Mouse (Mus musculus): ENCODE measurements around the gene Arhgap15. TPM values are rescaled to one million over a fixed set of nuclear protein-coding genes. Genes with fewer than 3 reads are reported as not detected.

Arhgap15 gene
- polyA plus RNA-seq, 1 experiment from 2014 or later: 1.1 TPM

- H3K4me2 ChIP-seq (replicated peaks): no peak overlapping the region
- WGBS: 62% methylated on average over 8 of the region's 8 CpGs
- no peak overlapping the region; the same call in 1 of the 2 replicates for H3K27ac ChIP-seq
- peaks cover 17% of the 10 kb centered on the region for H3K4me1 ChIP-seq
- no peaks in the 10 kb centered on the region for H3K27me3 ChIP-seq
- no peak overlapping the region for H3K9ac ChIP-seq
- no peak for ATAC-seq (ENCODE audit: low FRiP score, low read depth)
- no peaks in the 10 kb centered on the region for H3K9me3 ChIP-seq
- no peak overlapping the region for H3K4me3 ChIP-seq
- no peaks in the 10 kb centered on the region for H3K36me3 ChIP-seq
Observed at GRCm38 (mm10) chr2:44105198-44105555, 356.6 kb downstream of the Arhgap15 start.

- H3K4me1 ChIP-seq: peaks cover 17% of the 10 kb centered on the region
- no peaks in the 10 kb centered on the region for H3K9me3 ChIP-seq
- ATAC-seq (ENCODE audit: low FRiP score, low read depth): no peak
- no peak overlapping the region for H3K4me2 ChIP-seq (replicated peaks)
- no peak overlapping the region for H3K9ac ChIP-seq
- H3K27me3 ChIP-seq: no peaks in the 10 kb centered on the region
- no peak overlapping the region for H3K27ac ChIP-seq
- H3K4me3 ChIP-seq: no peak overlapping the region
- WGBS: 82% methylated on average over 8 of the region's 8 CpGs
- H3K36me3 ChIP-seq: no peaks in the 10 kb centered on the region
Observed at GRCm38 (mm10) chr2:44106359-44106758, 357.7 kb downstream of the Arhgap15 start.

DNA sequence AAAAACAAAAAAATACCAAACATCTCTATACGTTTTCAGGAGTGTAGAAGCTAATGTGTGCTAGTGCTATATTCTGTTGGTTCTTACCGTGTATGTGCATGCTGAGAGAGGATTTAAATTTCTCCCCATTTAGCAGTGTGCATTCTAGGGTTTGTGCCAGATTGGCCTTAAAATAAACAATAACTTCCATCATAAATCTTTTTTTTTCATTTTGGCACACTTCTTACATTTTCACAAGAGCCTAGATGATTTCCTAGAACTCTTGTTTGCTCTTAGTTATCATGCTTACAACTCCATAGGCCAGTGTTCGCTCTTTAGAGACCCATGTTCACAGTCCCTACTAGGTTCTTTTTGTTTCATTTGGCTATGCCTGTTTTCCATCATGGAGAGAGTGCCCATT, 362.7 kb downstream of the Arhgap15 start:
- Histone ChIP-seq H3K36me3 (no peaks in the 10 kb centered on the region), H3K9ac (no peak overlapping the region), H3K4me3 (no peak overlapping the region), H3K27ac (no peak overlapping the region), H3K4me1 (peaks cover 13% of the 10 kb centered on the region), H3K9me3 (no peaks in the 10 kb centered on the region), H3K27me3 (no peaks in the 10 kb centered on the region), H3K4me2 (replicated peaks) (no peak overlapping the region)
- 86% methylated on average over 3 of the region's 3 CpGs for WGBS
- ATAC-seq (ENCODE audit: low FRiP score, low read depth): no peak

DNA sequence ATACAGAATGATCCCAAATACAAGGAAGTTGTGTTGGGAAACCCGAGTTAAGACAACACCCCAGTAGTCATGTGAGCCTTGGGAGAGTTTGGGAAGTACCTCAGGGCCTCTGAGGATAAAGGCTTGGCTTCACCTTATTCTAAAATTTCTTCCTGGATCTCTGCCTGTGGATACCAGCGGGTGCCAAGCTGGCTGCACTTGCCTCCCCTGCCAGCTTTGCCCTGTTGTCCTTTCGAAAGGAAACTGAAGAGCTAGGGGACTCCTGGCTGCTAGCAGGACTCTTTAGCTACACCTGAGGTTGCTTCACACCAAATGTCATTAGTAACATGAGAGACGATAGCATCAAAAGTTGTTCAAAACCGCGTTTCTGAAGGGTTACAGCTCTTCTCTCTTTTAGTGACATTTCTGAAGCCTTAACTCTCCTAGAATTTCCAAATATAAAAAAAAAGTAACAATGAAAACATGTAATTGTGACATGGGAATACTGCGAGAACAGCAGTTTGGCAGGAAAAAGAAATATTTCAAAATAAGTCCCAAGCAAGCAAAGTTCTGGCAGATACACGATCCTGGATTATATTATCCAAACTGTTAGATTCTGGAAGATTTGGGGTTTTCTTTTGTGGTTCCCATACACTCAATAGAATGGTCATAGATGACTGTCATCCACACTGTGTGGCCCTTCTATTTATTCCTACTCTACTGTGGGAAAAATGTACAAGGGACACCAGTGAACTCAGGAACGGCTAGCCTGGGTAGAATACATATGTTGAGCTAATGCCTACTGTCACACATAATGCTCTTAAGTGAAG, 364.6 kb downstream of the Arhgap15 start:
- Histone ChIP-seq H3K27ac (no peak overlapping the region), H3K36me3 (no peaks in the 10 kb centered on the region), H3K27me3 (no peaks in the 10 kb centered on the region), H3K4me1 (peaks cover 13% of the 10 kb centered on the region), H3K9me3 (no peaks in the 10 kb centered on the region), H3K9ac (no peak overlapping the region), H3K4me2 (replicated peaks) (no peak overlapping the region), H3K4me3 (no peak overlapping the region)
- WGBS: 70% methylated on average over 9 of the region's 9 CpGs
- no peak for ATAC-seq (ENCODE audit: low FRiP score, low read depth)

GRCm38 (mm10) chr2:44114296-44114695, 365.7 kb downstream of the Arhgap15 start:
- ATAC-seq (ENCODE audit: low FRiP score, low read depth): peak; percentile 73
- H3K36me3 ChIP-seq: no peaks in the 10 kb centered on the region
- 32% methylated on average over 2 of the region's 2 CpGs for WGBS

GRCm38 (mm10) chr2:44121162-44121561, 372.5 kb downstream of the Arhgap15 start:
- Histone ChIP-seq H3K36me3 (no peaks in the 10 kb centered on the region), H3K9ac (no peak overlapping the region), H3K4me2 (replicated peaks) (no peak overlapping the region), H3K27ac (no peak overlapping the region), H3K9me3 (no peaks in the 10 kb centered on the region), H3K27me3 (no peaks in the 10 kb centered on the region), H3K4me1 (peaks cover 8% of the 10 kb centered on the region; the same call in 1 of the 2 replicates), H3K4me3 (no peak overlapping the region)
- ATAC-seq (ENCODE audit: low FRiP score, low read depth): no peak
- 79% methylated on average over 5 of the region's 5 CpGs for WGBS

More at GRCm38 (mm10) chr2:44114296-44114695, 365.7 kb downstream of the Arhgap15 start:
- no peak overlapping the region for H3K4me2 ChIP-seq (replicated peaks)
- H3K27ac ChIP-seq: no peak overlapping the region
- peaks cover 13% of the 10 kb centered on the region for H3K4me1 ChIP-seq
- H3K9ac ChIP-seq: no peak overlapping the region
- no peaks in the 10 kb centered on the region for H3K9me3 ChIP-seq
- no peaks in the 10 kb centered on the region for H3K27me3 ChIP-seq
- H3K4me3 ChIP-seq: no peak overlapping the region

DNA sequence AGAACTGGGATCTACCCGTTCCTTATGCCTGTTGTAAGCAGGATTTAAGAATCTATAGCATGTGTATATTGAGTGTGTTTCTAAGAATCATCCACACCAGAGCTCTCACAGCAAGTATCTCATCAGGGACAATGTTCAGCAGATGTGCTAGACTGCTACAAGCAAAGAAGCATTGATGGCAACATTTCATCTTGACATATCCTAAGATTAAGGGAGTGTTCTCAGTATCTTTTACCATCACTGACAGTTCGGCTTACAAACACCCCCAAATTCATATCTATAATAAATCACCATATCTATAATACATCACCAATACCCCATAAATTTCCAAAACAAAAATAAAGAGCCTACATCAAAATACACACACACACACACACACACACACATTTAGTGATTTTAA, 374.6 kb downstream of the Arhgap15 start:
- ATAC-seq (ENCODE audit: low FRiP score, low read depth): no peak

GRCm38 (mm10) chr2:44124093-44124492, 375.5 kb downstream of the Arhgap15 start:
- Histone ChIP-seq H3K9ac (no peak overlapping the region), H3K27ac (no peak overlapping the region; the same call in 1 of the 2 replicates), H3K9me3 (no peaks in the 10 kb centered on the region), H3K36me3 (no peaks in the 10 kb centered on the region), H3K4me3 (no peak overlapping the region), H3K4me2 (replicated peaks) (no peak overlapping the region), H3K4me1 (peaks cover 8% of the 10 kb centered on the region; the same call in 1 of the 2 replicates), H3K27me3 (no peaks in the 10 kb centered on the region)
- ATAC-seq (ENCODE audit: low FRiP score, low read depth): peak; percentile 19; the same call in 1 of the 2 replicates
- WGBS: 41% methylated on average over 3 of the region's 3 CpGs

More for the DNA sequence above, 374.6 kb downstream of the Arhgap15 start:
- H3K27me3 ChIP-seq: no peaks in the 10 kb centered on the region
- no peaks in the 10 kb centered on the region for H3K36me3 ChIP-seq
- no peak overlapping the region for H3K27ac ChIP-seq
- H3K4me1 ChIP-seq: peaks cover 8% of the 10 kb centered on the region; the same call in 1 of the 2 replicates
- no peaks in the 10 kb centered on the region for H3K9me3 ChIP-seq
- 50% methylated on average over 2 of the region's 2 CpGs for WGBS
- no peak overlapping the region for H3K4me2 ChIP-seq (replicated peaks)
- H3K9ac ChIP-seq: no peak overlapping the region
- no peak overlapping the region for H3K4me3 ChIP-seq

DNA sequence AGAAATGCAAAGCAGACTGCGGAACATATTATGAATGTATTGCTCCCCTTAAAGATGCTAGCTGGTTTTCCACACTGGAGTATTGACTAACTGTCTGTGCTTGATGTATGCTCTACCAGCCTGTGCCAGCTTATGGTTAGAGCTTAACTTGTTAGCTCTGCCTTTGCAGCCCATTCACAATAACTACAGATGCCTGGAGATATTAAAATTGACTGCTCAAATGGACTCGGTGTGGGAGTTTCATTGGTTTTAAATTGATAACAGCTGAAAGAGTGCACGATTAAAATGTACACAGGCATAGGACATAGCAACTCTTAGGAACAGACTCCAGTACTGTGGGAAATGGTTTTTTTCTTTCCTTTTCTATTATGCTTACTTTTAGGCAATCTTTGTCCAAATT, 376.1 kb downstream of the Arhgap15 start:
- Histone ChIP-seq H3K27ac (no peak overlapping the region; the same call in 1 of the 2 replicates), H3K9me3 (no peaks in the 10 kb centered on the region), H3K4me3 (no peak overlapping the region), H3K4me1 (peaks cover 8% of the 10 kb centered on the region; the same call in 1 of the 2 replicates), H3K9ac (no peak overlapping the region), H3K4me2 (replicated peaks) (no peak overlapping the region), H3K36me3 (no peaks in the 10 kb centered on the region), H3K27me3 (no peaks in the 10 kb centered on the region)
- peak; percentile 44; the same call in 1 of the 2 replicates for ATAC-seq (ENCODE audit: low FRiP score, low read depth)
- 32% methylated on average over 3 of the region's 3 CpGs for WGBS

DNA sequence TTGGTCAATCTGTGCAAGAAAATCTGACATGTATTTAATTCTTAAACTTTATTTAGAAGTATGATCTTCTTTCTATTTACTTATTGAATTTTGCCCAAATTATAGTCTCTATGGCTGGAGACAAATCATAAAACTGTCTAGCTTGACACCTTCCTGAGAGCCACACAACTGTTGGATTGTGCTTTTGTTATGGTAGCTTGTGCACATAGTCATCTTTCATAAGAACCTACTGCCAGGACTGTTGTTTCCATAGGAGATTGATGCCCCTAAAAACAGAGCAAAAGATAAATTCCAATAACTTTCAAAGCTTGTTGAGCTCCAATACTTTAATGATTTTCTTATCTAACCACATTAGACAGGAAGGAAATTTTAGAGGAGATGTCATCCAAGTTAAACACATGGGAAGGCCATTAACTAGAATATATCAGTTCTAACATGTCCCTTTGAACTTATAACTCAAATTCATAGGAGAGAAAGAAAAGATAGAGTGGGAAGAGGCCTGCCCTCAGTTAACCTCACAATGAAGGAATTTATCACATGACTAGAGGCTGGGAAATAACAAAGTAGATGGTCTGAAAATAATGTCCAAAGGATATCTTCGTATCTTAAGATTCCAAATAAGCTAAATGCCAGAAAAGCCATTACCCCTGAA, 377.5 kb downstream of the Arhgap15 start:
- H3K4me2 ChIP-seq (replicated peaks): no peak overlapping the region
- 90% methylated on average over 1 of the region's 1 CpGs for WGBS
- peaks cover 8% of the 10 kb centered on the region; the same call in 1 of the 2 replicates for H3K4me1 ChIP-seq
- H3K4me3 ChIP-seq: no peak overlapping the region
- no peak for ATAC-seq (ENCODE audit: low FRiP score, low read depth)
- H3K9me3 ChIP-seq: no peaks in the 10 kb centered on the region
- H3K27ac ChIP-seq: no peak overlapping the region
- no peaks in the 10 kb centered on the region for H3K36me3 ChIP-seq
- no peaks in the 10 kb centered on the region for H3K27me3 ChIP-seq
- no peak overlapping the region for H3K9ac ChIP-seq

DNA sequence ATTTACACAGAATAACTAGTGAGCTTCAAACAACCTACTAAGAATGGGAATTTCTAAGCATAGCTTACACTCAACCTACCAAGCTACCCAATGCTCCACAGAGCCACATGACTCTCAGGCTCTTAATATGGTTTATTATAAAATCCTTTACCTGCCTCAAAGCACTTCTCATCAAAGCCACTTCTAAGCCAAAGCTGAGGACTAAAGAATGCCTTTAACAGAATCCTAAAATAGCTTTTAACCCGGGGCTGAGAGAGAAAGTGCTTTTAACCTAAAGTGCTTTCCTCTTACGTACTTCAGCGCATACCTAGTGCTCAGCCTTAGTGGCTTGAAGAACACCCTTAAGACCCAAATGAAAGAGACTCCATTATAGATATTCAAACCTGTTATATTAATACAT, 380.9 kb downstream of the Arhgap15 start:
- H3K27me3 ChIP-seq: no peaks in the 10 kb centered on the region
- WGBS: 74% methylated on average over 3 of the region's 3 CpGs
- no peak for ATAC-seq (ENCODE audit: low FRiP score, low read depth)
- no peak overlapping the region for H3K9ac ChIP-seq
- H3K4me1 ChIP-seq: peaks cover 3% of the 10 kb centered on the region; the same call in 1 of the 2 replicates
- H3K36me3 ChIP-seq: no peaks in the 10 kb centered on the region
- no peak overlapping the region for H3K4me2 ChIP-seq (replicated peaks)
- no peak overlapping the region for H3K27ac ChIP-seq
- no peaks in the 10 kb centered on the region for H3K9me3 ChIP-seq
- no peak overlapping the region for H3K4me3 ChIP-seq

DNA sequence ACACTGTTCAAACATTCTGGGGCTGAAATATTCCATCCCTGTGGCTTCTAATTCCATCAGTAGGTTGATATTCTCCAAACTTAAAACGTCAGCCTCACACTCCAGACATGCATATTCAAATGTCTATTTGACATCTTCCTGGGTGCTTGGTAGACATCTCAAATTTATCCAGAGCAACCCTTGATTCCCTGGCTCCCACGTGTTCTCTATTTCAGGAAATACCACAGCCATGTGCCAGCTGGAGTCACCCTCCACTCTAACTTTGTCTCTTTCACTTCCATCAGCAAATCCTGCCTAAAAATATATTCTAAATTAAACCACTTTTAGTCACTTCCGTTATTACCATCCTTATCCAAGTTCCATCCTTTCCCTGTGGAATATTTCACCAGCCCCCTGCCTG, 382.6 kb downstream of the Arhgap15 start:
- no peak overlapping the region for H3K4me3 ChIP-seq
- no peak overlapping the region for H3K4me2 ChIP-seq (replicated peaks)
- no peaks in the 10 kb centered on the region for H3K4me1 ChIP-seq
- no peak for ATAC-seq (ENCODE audit: low FRiP score, low read depth)
- H3K36me3 ChIP-seq: no peaks in the 10 kb centered on the region
- H3K27me3 ChIP-seq: no peaks in the 10 kb centered on the region
- no peak overlapping the region for H3K9ac ChIP-seq
- H3K27ac ChIP-seq: no peak overlapping the region
- 79% methylated on average over 3 of the region's 3 CpGs for WGBS
- no peaks in the 10 kb centered on the region for H3K9me3 ChIP-seq
